Mouse (Mus musculus) limb, embryonic 11.5 days (tissue): ENCODE measurements around the gene Kifc5b. TPM values are rescaled to one million over a fixed set of nuclear protein-coding genes. Genes with fewer than 3 reads are reported as not detected.
"Not testable (repeated sequence)": the region's sequence is repeated elsewhere in the genome, so short reads cannot be mapped to it uniquely, and the experiment has no call there.

ENCODE experiments used
- ATAC-seq: fragments of 200-750 bp; cut with Nextera tagmentation; 2 replicates; pipeline ENCODE4 v1.8.0; 2017; ENCODE audit warnings: low read depth; ENCODE audit not compliant: insufficient number of reproducible peaks, low FRiP score, low TSS enrichment
- DNase-seq: peaks from one replicate; pipeline ENCODE4 v3.0.0-alpha.2; 2015; ENCODE audit warnings: low spot score
- H3K27ac ChIP-seq: fragments of 300-500 bp; sonication (generic); replicated peaks from 2 replicates; pipeline ENCODE4 v1.5.1; 2014; ENCODE audit warnings: low read depth, mild to moderate bottlenecking, low read length
- H3K27me3 ChIP-seq: fragments of 300-500 bp; sonication (generic); 2 replicates; pipeline ENCODE4 v1.6.1; 2014; ENCODE audit warnings: mild to moderate bottlenecking, low read length, mixed read lengths; ENCODE audit not compliant: control insufficient read depth, insufficient read depth
- H3K36me3 ChIP-seq: fragments of 300-500 bp; sonication (generic); 2 replicates; pipeline ENCODE4 v1.6.1; 2014; ENCODE audit warnings: mild to moderate bottlenecking, low read length, moderate library complexity, mixed read lengths; ENCODE audit not compliant: control insufficient read depth, insufficient read depth
- H3K4me1 ChIP-seq: fragments of 300-500 bp; sonication (generic); 2 replicates; pipeline ENCODE4 v1.6.1; 2014; ENCODE audit warnings: low read length, mixed read lengths; ENCODE audit not compliant: control insufficient read depth, insufficient read depth
- H3K4me2 ChIP-seq: fragments of 300-500 bp; sonication (generic); 2 replicates; pipeline ENCODE4 v1.6.1; 2014; ENCODE audit warnings: low read depth, mild to moderate bottlenecking, moderate library complexity; ENCODE audit not compliant: severe bottlenecking
- H3K4me3 ChIP-seq: fragments of 300-500 bp; sonication (generic); 2 replicates; pipeline ENCODE4 v1.5.1; 2014; ENCODE audit warnings: low read depth, low read length
- H3K9ac ChIP-seq: fragments of 300-500 bp; sonication (generic); 2 replicates; pipeline ENCODE4 v1.6.1; 2014; ENCODE audit warnings: mild to moderate bottlenecking, low read length
- H3K9me3 ChIP-seq: fragments of 300-500 bp; sonication (generic); 2 replicates; pipeline ENCODE4 v1.6.1; 2016; ENCODE audit warnings: low read length; ENCODE audit not compliant: control insufficient read depth
- WGBS: fragments of 180-500 bp; shearing (Covaris S2); extraction: QIAGEN DNeasy Blood & Tissue Kit; methylation state at CpG from one replicate; pipeline ENCODE4 v1.1.7; 2014; 5-methylcytosine and 5-hydroxymethylcytosine counted together
- microRNA-seq: library from miRNA; unstranded; fragments of <30 nt; microRNA quantifications from one replicate; pipeline ENCODE4, GENCODE M21; 2016
- polyA plus RNA-seq: library from polyadenylated mRNA; unstranded; fragments of >200 nt; fragmentation: Nextera tagmentation; extraction: Ambion mirVana; gene quantifications from 2 replicates; pipeline ENCODE4 v1.2.1, GENCODE M21; 2014

Gene Kifc5b
- polyA plus RNA-seq, 1 experiment from 2014 or later = 7.3 TPM

DNA sequence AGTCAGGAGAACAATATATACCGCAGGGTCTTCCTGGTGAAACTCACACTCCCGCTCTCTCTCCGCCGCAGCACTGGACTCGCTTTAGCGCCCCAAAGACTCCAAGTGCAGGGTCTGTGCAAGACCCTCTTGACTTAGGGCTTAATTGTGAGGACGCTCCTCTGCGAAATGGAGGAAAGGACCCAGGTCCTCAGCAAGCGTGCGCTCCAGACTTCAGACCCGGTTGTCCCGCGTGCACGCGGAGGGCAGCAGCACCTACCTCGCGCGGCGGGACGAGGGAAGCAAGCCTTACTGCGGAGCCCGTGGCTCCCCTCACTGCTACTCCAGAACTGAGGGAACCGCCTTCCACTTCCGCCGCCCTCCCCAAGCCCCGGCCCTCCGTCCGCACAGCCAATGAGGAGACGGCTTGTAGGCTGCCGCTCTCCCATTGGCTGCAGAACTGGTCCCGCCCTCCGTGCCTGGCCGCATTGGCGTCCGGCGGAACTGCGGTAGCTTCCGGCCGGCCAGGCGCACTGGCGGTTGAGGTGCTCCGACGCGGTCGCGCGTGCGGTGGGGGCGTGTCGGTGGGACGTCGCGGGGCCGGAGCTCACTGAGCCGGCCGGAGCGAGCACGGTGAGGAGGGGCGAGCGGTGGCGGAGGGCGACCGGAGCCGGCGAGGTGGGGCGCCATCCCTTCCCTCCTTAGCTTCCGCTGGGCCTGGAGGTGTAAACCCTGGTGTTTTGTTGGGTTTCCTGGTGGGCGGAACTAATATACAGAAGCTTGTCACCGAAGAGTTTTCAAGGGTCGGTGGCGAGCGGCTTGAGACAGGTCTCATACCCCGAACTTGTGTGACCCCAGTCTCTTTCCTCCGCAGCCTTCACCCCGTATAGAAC lies 56.0 kb downstream of the Kifc5b start, which contains the start of gene Zbtb9:
Gene Zbtb9, plus strand, starts transcription at position 465 of the 872 bp plus-strand sequence.
- DNase-seq (peak; percentile 96), ATAC-seq (peak; percentile 98)
- peaks cover 18% of the 10 kb centered on the region for H3K36me3 ChIP-seq
- under 1% methylated on average over 75 of the region's 75 CpGs for WGBS
- H3K9ac ChIP-seq = peak within 1 kb of the TSS; percentile 78
- H3K4me1 ChIP-seq = peaks cover 18% of the 10 kb centered on the region
- peak within 1 kb of the TSS; percentile 64 for H3K4me3 ChIP-seq
- peak within 1 kb of the TSS; percentile 89 for H3K4me2 ChIP-seq
- peak within 1 kb of the TSS; percentile 79 for H3K27ac ChIP-seq
- no peaks in the 10 kb centered on the region for H3K9me3 ChIP-seq
- H3K27me3 ChIP-seq = no peaks in the 10 kb centered on the region

- Histone ChIP-seq H3K27me3 (no peaks in the 10 kb centered on the region), H3K9me3 (no peaks in the 10 kb centered on the region), H3K9ac (no peak overlapping the region), H3K36me3 (peaks cover 24% of the 10 kb centered on the region), H3K4me1 (peaks cover 18% of the 10 kb centered on the region), H3K4me2 (peak overlapping the region; percentile 89; the same call in 1 of the 2 replicates), H3K27ac (no peak overlapping the region), H3K4me3 (no peak overlapping the region)
- DNase-seq (no peak), ATAC-seq (no peak)
- 95% methylated on average over 15 of the region's 15 CpGs for WGBS
Measured at GRCm38 (mm10) chr17:26974547-26974946, 57.7 kb downstream of the Kifc5b start.

- no peak overlapping the region for H3K9ac ChIP-seq
- H3K36me3 ChIP-seq = peaks cover 24% of the 10 kb centered on the region
- H3K27ac ChIP-seq = no peak overlapping the region
- no peaks in the 10 kb centered on the region for H3K27me3 ChIP-seq
- DNase-seq (no peak), ATAC-seq (no peak)
- no peaks in the 10 kb centered on the region for H3K9me3 ChIP-seq
- H3K4me2 ChIP-seq = no peak overlapping the region
- no peak overlapping the region for H3K4me3 ChIP-seq
- peaks cover 18% of the 10 kb centered on the region for H3K4me1 ChIP-seq
Measured at GRCm38 (mm10) chr17:26975415-26975814, 58.5 kb downstream of the Kifc5b start.

DNA sequence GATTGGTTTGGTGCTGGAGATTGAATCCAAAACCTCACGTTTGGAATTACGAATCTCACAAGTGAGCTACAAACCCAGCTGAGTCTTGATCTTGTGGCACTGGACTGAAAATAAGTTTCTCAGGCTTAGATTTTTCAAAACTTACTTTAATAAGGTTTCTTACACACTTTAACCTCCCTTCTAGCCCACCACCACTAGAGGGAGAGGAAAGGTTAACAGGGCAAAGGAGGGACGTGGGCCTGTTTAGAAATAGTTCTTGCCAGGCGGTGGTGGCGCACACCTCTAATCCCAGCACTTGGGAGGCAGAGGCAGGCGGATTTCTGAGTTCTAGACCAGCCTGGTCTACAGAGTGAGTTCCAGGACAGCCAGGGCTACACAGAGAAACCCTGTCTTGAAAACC lies 60.5 kb downstream of the Kifc5b start:
- 92% methylated on average over 6 of the region's 6 CpGs for WGBS
- not testable (repeated sequence) for H3K27ac ChIP-seq, ATAC-seq, H3K9ac ChIP-seq, H3K27me3 ChIP-seq, H3K4me2 ChIP-seq, H3K4me3 ChIP-seq, DNase-seq, H3K9me3 ChIP-seq, H3K4me1 ChIP-seq
- peaks cover 27% of the 10 kb centered on the region for H3K36me3 ChIP-seq

GRCm38 (mm10) chr17:26979426-26979825 lies 62.5 kb downstream of the Kifc5b start:
- Histone ChIP-seq H3K4me2 (no peak overlapping the region), H3K4me3 (no peak overlapping the region), H3K27me3 (no peaks in the 10 kb centered on the region), H3K4me1 (no peaks in the 10 kb centered on the region), H3K9me3 (no peaks in the 10 kb centered on the region), H3K27ac (no peak overlapping the region), H3K36me3 (peaks cover 27% of the 10 kb centered on the region), H3K9ac (no peak overlapping the region)
- DNase-seq (no peak), ATAC-seq (no peak)
- WGBS = 75% methylated on average over 2 of the region's 2 CpGs

GRCm38 (mm10) chr17:26981050-26981449 lies 64.2 kb downstream of the Kifc5b start:
- no peak for DNase-seq
- ATAC-seq = no peak
- no peak overlapping the region for H3K9ac ChIP-seq
- H3K4me3 ChIP-seq = no peak overlapping the region
- no peaks in the 10 kb centered on the region for H3K27me3 ChIP-seq
- no peaks in the 10 kb centered on the region for H3K4me1 ChIP-seq
- WGBS = 86% methylated on average over 2 of the region's 2 CpGs
- no peak overlapping the region for H3K27ac ChIP-seq
- H3K9me3 ChIP-seq = no peaks in the 10 kb centered on the region
- H3K4me2 ChIP-seq = no peak overlapping the region
- peaks cover 20% of the 10 kb centered on the region for H3K36me3 ChIP-seq

Small RNAs within 50 kb of the gene (microRNA-seq; reads per million reads assigned to microRNA genes)
- gene Gm27775 (not detected), gene Mir3083 (not detected), gene Mir6968 (2.1 reads per million)

Other genes with a start within 250 kb of the Kifc5b start
- gene Crebrf, start 201.4 kb upstream of the Kifc5b start, polyA plus RNA-seq = 1.9 and 2.5 TPM in 2 replicates
- gene Bnip1, start 136.0 kb upstream of the Kifc5b start, polyA plus RNA-seq = 51.2 and 51.5 TPM in 2 replicates
- gene Nkx2-5, start 72.1 kb upstream of the Kifc5b start, polyA plus RNA-seq = 0.16 TPM in 1 of 2 replicates, not detected in the other
- 4.7 and 5.0 TPM in 2 replicates for gene Phf1, start 16.0 kb downstream of the Kifc5b start, polyA plus RNA-seq
- 164 and 170 TPM in 2 replicates for gene Cuta, start 22.5 kb downstream of the Kifc5b start, polyA plus RNA-seq
- gene Syngap1, start 24.2 kb downstream of the Kifc5b start, polyA plus RNA-seq = 3.1 and 3.5 TPM in 2 replicates
- 11.5 and 14.0 TPM in 2 replicates for gene Zbtb9, start 56.1 kb downstream of the Kifc5b start, polyA plus RNA-seq
- 10.9 and 15.6 TPM in 2 replicates for gene Bak1, start 111.9 kb downstream of the Kifc5b start, polyA plus RNA-seq
- 2.5 and 3.0 TPM in 2 replicates for gene Itpr3, start 140.2 kb downstream of the Kifc5b start, polyA plus RNA-seq
- 383 and 387 TPM in 2 replicates for gene Uqcc2, start 216.8 kb downstream of the Kifc5b start, polyA plus RNA-seq